ENCODE assay signal across 18 mouse cellular contexts in genomic region chr2:165266739-165267138, GRCm38 (mm10). TPM values are rescaled to one million over a fixed set of nuclear protein-coding genes. Genes with fewer than 3 reads are reported as not detected.
DNase-seq lines count a peak whose midpoint lies in the region; ATAC-seq and TF ChIP-seq lines count a peak whose summit lies in the region.
"Had no signal": no experiment of that assay in that cellular context is flagged by ENCODE, and none has a peak within 500 bp of the region (broad histone marks: within the 10 kb centered on the region; RNA-seq: fewer than 3 reads in every experiment).

No protein-coding gene starts in this region.

- ATAC-seq in lung, embryonic 14.5 days (ENCODE audit: insufficient read depth), result no peak
- ATAC-seq in forebrain, embryonic 12.5 days (ENCODE audit: low FRiP score), result no peak
- ATAC-seq: activated CD4-positive, CD25-positive, alpha-beta regulatory T cell, adult 4 months had no signal

- H3K9ac ChIP-seq in lung, embryonic 14.5 days, result no peak overlapping the region
- H3K9ac ChIP-seq in forebrain, embryonic 12.5 days, result peak overlapping the region; percentile 38; the same call in 1 of the 2 replicates

- no peak overlapping the region for H3K27ac ChIP-seq in lung, embryonic 14.5 days (ENCODE audit: low read depth)
- peak overlapping the region; percentile 64; the same call in 1 of the 2 replicates for H3K27ac ChIP-seq in forebrain, embryonic 12.5 days
- H3K27ac ChIP-seq in olfactory bulb, adult 2 months (ENCODE audit: insufficient read depth, low read depth, low read length), result peak overlapping the region; percentile 67
- H3K27ac ChIP-seq: gastrocnemius, adult 2 months; heart, adult 2 months had no signal

- DNase-seq in lung, embryonic 14.5 days, result peak; percentile 4
- DNase-seq in lung, postnatal 14 days, result no peak
- DNase-seq in mesoderm, embryonic 11.5 days (ENCODE audit: low read depth, low spot score), result peak; percentile 31
- DNase-seq in layer of hippocampus, adult 18-20 months (ENCODE audit: low spot score in 2 of 2), result no peak
- DNase-seq in cerebellum, postnatal 25 days, result no peak
- DNase-seq: cerebellum, adult 11-12 months; gastrocnemius, adult 2 months; heart, adult 2 months; heart, postnatal 14 days; kidney, adult 11 months; kidney, postnatal 4 days; lung, adult 18-20 months; retina, postnatal 1 day had no signal

- no peak for TF ChIP-seq CTCF in lung, embryonic 14.5 days (IDR thresholded peaks at IDR 0.05; ENCODE audit: low read depth)
- no peak for TF ChIP-seq CTCF in olfactory bulb, adult 2 months (IDR thresholded peaks at IDR 0.05; ENCODE audit: insufficient read depth, low read depth, low read length)

- H3K4me2 ChIP-seq in lung, embryonic 14.5 days, result no peak overlapping the region
- peak overlapping the region; percentile 34 for H3K4me2 ChIP-seq in forebrain, embryonic 12.5 days

- no peaks in the 10 kb centered on the region for H3K4me1 ChIP-seq in lung, embryonic 14.5 days (ENCODE audit: insufficient read depth)
- H3K4me1 ChIP-seq in forebrain, embryonic 12.5 days, result peaks cover 52% of the 10 kb centered on the region
- peaks cover 46% of the 10 kb centered on the region for H3K4me1 ChIP-seq in olfactory bulb, adult 2 months (ENCODE audit: control insufficient read depth, insufficient read depth, low read length)

- no peak overlapping the region for H3K4me3 ChIP-seq in lung, embryonic 14.5 days (ENCODE audit: low read depth, low read length)
- H3K4me3 ChIP-seq in forebrain, embryonic 12.5 days (replicated peaks), result no peak overlapping the region
- H3K4me3 ChIP-seq in olfactory bulb, adult 2 months (ENCODE audit: insufficient read depth, low read depth, low read length), result no peak overlapping the region
- H3K4me3 ChIP-seq: gastrocnemius, adult 2 months; heart, adult 2 months had no signal

- 15% methylated on average over 12 of the region's 12 CpGs for WGBS in lung, embryonic 14.5 days
- 4% methylated on average over 12 of the region's 12 CpGs for WGBS in forebrain, embryonic 12.5 days
- WGBS in olfactory bulb, adult 2 months, result 7% methylated on average over 12 of the region's 12 CpGs

- no peaks in the 10 kb centered on the region for H3K36me3 ChIP-seq in lung, embryonic 14.5 days (ENCODE audit: insufficient read depth)
- H3K36me3 ChIP-seq in forebrain, embryonic 12.5 days (replicated peaks), result no peaks in the 10 kb centered on the region

- 0 out of 2 replicates have a peak, but pooled peaks have one; percentile 18 for TF ChIP-seq POLR2A in olfactory bulb, adult 2 months (IDR thresholded peaks at IDR 0.05; ENCODE audit: insufficient read depth, low read depth, low read length)

- H3K9me3 ChIP-seq in lung, embryonic 14.5 days (ENCODE audit: low read depth, low read length), result no peaks in the 10 kb centered on the region
- H3K9me3 ChIP-seq in forebrain, embryonic 12.5 days, result no peaks in the 10 kb centered on the region

- 0 out of 2 replicates have a peak, but pooled peaks cover 5% of the 10 kb centered on the region for H3K27me3 ChIP-seq in lung, embryonic 14.5 days (ENCODE audit: insufficient read depth, low read length)
- peaks cover 34% of the 10 kb centered on the region; the same call in 1 of the 2 replicates for H3K27me3 ChIP-seq in forebrain, embryonic 12.5 days

RNA-seq across cellular contexts. Expression of gene Slc35c2, which starts 20.9 kb away (rescaled TPM):
- 51.9 and 52.3 TPM in 2 replicates for polyA plus RNA-seq in lung, embryonic 14.5 days (2014; fragmentation: Nextera tagmentation; extraction: Ambion mirVana)
- 57.9 and 62.4 TPM in 2 replicates for polyA plus RNA-seq in forebrain, embryonic 12.5 days (2016; fragmentation: Nextera tagmentation; extraction: Ambion mirVana)
- not detected in 2 replicates for polyA plus RNA-seq in olfactory bulb, adult 2 months (2012; ENCODE audit: insufficient read depth, insufficient read length, low replicate concordance, missing spikeins)
- 100 to 1,000 TPM in 1 of 2 experiments, 10 to 100 TPM in 1; 96.3 to 101 TPM for total RNA-seq in layer of hippocampus, adult 18-20 months (2021)

RNA-seq across cellular contexts. Expression of gene Cdh22, which starts 32.1 kb away (rescaled TPM):
- 0.72 and 1.5 TPM in 2 replicates for polyA plus RNA-seq in lung, embryonic 14.5 days (2014; fragmentation: Nextera tagmentation; extraction: Ambion mirVana)
- polyA plus RNA-seq in forebrain, embryonic 12.5 days (2016; fragmentation: Nextera tagmentation; extraction: Ambion mirVana), result 10.6 and 11.4 TPM in 2 replicates
- not detected in 2 replicates for polyA plus RNA-seq in olfactory bulb, adult 2 months (2012; ENCODE audit: insufficient read depth, insufficient read length, low replicate concordance, missing spikeins)
- total RNA-seq in layer of hippocampus, adult 18-20 months (2021), result 10 to 100 TPM; 14.3 to 23.1 TPM
- total RNA-seq: megakaryocyte progenitor cell, adult 5-6 weeks; MEL had no signal
- polyA plus RNA-seq: activated CD4-positive, CD25-positive, alpha-beta regulatory T cell, adult 4 months had no signal

RNA-seq across cellular contexts. Expression of gene Elmo2, which starts 59.5 kb away (rescaled TPM):
- polyA plus RNA-seq in lung, embryonic 14.5 days (2014; fragmentation: Nextera tagmentation; extraction: Ambion mirVana), result 79.2 and 82.2 TPM in 2 replicates
- polyA plus RNA-seq in forebrain, embryonic 12.5 days (2016; fragmentation: Nextera tagmentation; extraction: Ambion mirVana), result 94.6 and 99.7 TPM in 2 replicates
- polyA plus RNA-seq in olfactory bulb, adult 2 months (2012; ENCODE audit: insufficient read depth, insufficient read length, low replicate concordance, missing spikeins), result 231 TPM in 1 of 2 replicates, not detected in the other
- 100 to 1,000 TPM; 174 to 179 TPM for total RNA-seq in layer of hippocampus, adult 18-20 months (2021)

Comparison
In these comparisons a context has a peak if more than half of its experiments do, and no peak if none do; other contexts are left out.
1. DNase-seq: peak in lung, embryonic 14.5 days (single experiment) and mesoderm, embryonic 11.5 days (single experiment); none in lung, postnatal 14 days (single experiment), layer of hippocampus, adult 18-20 months (0 of 2) and cerebellum, postnatal 25 days (0 of 2).
2. RNA of gene Slc35c2, which starts 20.9 kb away (polyA plus RNA-seq): 57.9 to 62.4 TPM in forebrain, embryonic 12.5 days and 51.9 to 52.3 TPM in lung, embryonic 14.5 days; not detected in olfactory bulb, adult 2 months; every median in the first group is over 10 times any median in the second.